Mouse (Mus musculus): ENCODE results near the gene Ltv1. TPM values are rescaled to one million over a fixed set of nuclear protein-coding genes. Genes with fewer than 3 reads are reported as not detected.

Ltv1 gene
- polyA plus RNA-seq, 1 experiment from 2014 or later, result 35.8 TPM

Other genes with a start within 250 kb of the Ltv1 start
- 1.3 and 1.7 TPM in 2 replicates for gene Stx11, start 228.9 kb downstream of the Ltv1 start, polyA plus RNA-seq (2015; fragmentation: Nextera tagmentation; extraction: Ambion mirVana)
- gene Sf3b5, start 187.8 kb downstream of the Ltv1 start, polyA plus RNA-seq (2015; fragmentation: Nextera tagmentation; extraction: Ambion mirVana), result 20.4 and 20.8 TPM in 2 replicates
- gene Plagl1, start 132.7 kb downstream of the Ltv1 start, polyA plus RNA-seq (2015; fragmentation: Nextera tagmentation; extraction: Ambion mirVana), result 26.3 and 31.0 TPM in 2 replicates
- gene Zc2hc1b, start 15.1 kb downstream of the Ltv1 start, polyA plus RNA-seq (2015; fragmentation: Nextera tagmentation; extraction: Ambion mirVana), result not detected in 2 replicates

Data from midbrain, embryonic 16.5 days (tissue).